Mouse (Mus musculus): ENCODE data around the gene Abhd14a. TPM values are rescaled to one million over a fixed set of nuclear protein-coding genes. Genes with fewer than 3 reads are reported as not detected.
A peak's percentile ranks its signal among the peaks of the same experiment; 100 is the strongest.
"Not testable (repeated sequence)": the region's sequence is repeated elsewhere in the genome, so short reads cannot be mapped to it uniquely, and the experiment has no call there.

The Abhd14a gene
- 50.5 and 54.2 TPM in 2 replicates for polyA plus RNA-seq (2015; fragmentation: Nextera tagmentation; extraction: Ambion mirVana)

DNA sequence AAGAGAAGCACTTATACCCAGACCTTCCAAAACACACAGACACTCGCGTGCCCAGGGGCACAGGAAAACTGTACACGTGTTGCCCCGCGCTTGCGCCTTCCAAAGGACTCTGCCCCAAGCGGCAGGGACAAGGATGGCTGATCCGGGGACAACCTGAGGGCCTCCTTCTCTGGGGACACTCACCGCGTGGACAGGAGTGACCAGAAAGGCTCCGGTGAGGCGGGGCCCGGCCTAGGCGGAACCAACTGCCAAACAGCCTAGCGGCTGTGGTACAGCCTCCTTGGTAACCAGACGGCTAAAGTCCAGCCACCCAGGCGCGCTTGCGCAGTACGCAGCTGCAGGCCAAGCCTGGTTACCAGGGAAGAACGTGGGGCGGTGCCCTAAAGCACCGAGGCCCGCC, at the start of gene Abhd14a, which contains the start of gene Abhd14b:
Abhd14a (minus strand) TSS at position 331 of the 400 bp plus-strand sequence.
Abhd14b (plus strand) TSS at position 112 of the 400 bp plus-strand sequence.
- peaks cover 40% of the 10 kb centered on the region for H3K4me1 ChIP-seq (replicated peaks)
- peak; percentile 83 for ATAC-seq (replicated peaks; ENCODE audit: insufficient number of reproducible peaks, insufficient read depth, low FRiP score, low read depth)

DNA sequence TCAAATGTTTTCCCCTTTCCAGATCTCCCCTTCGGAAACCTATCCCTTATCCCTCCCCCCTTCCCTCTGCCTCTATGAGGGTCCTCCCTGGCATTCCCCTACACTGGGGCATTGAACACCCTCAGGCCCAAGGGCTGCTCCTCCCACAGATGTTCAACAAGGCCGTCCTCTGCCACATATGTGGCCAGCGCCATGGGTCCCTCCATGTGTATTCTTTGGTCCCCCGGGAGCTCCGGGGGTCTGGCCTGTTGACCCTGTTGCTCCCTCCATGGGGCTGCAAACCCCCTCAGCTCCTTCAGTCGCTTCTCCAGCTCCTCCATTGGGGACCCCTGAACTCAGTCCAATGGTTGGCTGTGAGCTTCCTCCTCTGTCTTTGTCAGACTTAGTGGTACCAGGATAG, 40.1 kb upstream of the Abhd14a start:
- peaks cover 24% of the 10 kb centered on the region for H3K36me3 ChIP-seq
- H3K27me3 ChIP-seq; H3K27ac ChIP-seq; H3K4me3 ChIP-seq; H3K9ac ChIP-seq; ATAC-seq (replicated peaks; ENCODE audit: insufficient number of reproducible peaks, insufficient read depth, low FRiP score, low read depth); H3K4me2 ChIP-seq; H3K4me1 ChIP-seq (replicated peaks); H3K9me3 ChIP-seq (replicated peaks): not testable (repeated sequence)
- 81% methylated on average over 6 of the region's 6 CpGs for WGBS

More for the DNA sequence above, at the start of gene Abhd14a, which contains the start of gene Abhd14b:
- H3K27me3 ChIP-seq, result no peaks in the 10 kb centered on the region
- peak within 1 kb of the TSS; percentile 68 for H3K9ac ChIP-seq
- WGBS, result under 1% methylated on average over 24 of the region's 24 CpGs
- no peaks in the 10 kb centered on the region for H3K9me3 ChIP-seq (replicated peaks)
- H3K27ac ChIP-seq, result peak within 1 kb of the TSS; percentile 82
- peak within 1 kb of the TSS; percentile 65 for H3K4me3 ChIP-seq
- H3K4me2 ChIP-seq, result peak within 1 kb of the TSS; percentile 81
- no peaks in the 10 kb centered on the region for H3K36me3 ChIP-seq

DNA sequence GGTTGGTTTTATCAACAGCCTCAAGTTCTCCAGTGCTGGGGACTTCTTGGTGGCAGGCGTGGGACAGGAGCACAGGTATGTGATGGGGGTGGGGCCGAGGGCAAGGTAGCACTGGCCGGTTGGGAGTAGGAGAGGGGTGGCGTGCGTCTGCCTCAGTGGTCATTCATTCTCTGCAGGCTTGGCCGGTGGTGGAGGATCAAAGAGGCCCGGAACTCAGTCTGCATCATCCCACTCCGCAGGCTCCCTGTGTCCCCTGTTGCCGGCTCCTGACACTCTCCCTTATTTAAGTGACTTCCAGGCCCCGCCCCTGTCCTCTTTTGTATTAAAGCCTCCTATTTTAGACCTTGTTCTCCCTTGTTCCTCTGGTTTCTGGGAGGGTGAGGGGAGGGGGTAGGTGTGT, 37.6 kb upstream of the Abhd14a start:
- Histone ChIP-seq H3K4me2 (no peak overlapping the region), H3K4me1 (replicated peaks) (no peaks in the 10 kb centered on the region), H3K36me3 (peaks cover 29% of the 10 kb centered on the region), H3K9me3 (replicated peaks) (no peaks in the 10 kb centered on the region), H3K4me3 (no peak overlapping the region), H3K27me3 (no peaks in the 10 kb centered on the region), H3K27ac (no peak overlapping the region), H3K9ac (no peak overlapping the region)
- 87% methylated on average over 10 of the region's 10 CpGs for WGBS
- ATAC-seq (replicated peaks; ENCODE audit: insufficient number of reproducible peaks, insufficient read depth, low FRiP score, low read depth), result no peak

DNA sequence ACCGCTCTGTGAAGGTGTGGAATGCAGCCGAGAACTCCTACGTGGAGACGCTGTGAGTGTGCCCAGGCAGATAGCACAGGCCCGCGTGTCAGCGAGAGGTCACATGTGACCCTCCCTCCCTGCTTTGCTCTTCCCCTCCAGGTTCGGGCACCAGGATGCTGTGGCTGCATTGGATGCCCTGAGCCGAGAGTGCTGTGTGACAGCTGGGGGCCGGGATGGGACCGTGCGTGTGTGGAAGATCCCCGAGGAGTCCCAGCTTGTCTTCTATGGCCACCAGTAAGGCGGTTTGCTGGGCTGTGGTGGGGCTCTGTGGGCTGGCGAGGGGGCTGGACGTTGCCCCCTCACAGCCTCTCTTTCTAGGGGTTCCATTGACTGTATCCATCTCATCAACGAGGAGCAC, 36.1 kb upstream of the Abhd14a start:
- Histone ChIP-seq H3K4me2 (no peak overlapping the region), H3K9ac (no peak overlapping the region), H3K4me1 (replicated peaks) (no peaks in the 10 kb centered on the region), H3K9me3 (replicated peaks) (no peaks in the 10 kb centered on the region), H3K27ac (no peak overlapping the region), H3K36me3 (peaks cover 29% of the 10 kb centered on the region), H3K27me3 (no peaks in the 10 kb centered on the region), H3K4me3 (no peak overlapping the region)
- 88% methylated on average over 17 of the region's 17 CpGs for WGBS
- no peak for ATAC-seq (replicated peaks; ENCODE audit: insufficient number of reproducible peaks, insufficient read depth, low FRiP score, low read depth)

DNA sequence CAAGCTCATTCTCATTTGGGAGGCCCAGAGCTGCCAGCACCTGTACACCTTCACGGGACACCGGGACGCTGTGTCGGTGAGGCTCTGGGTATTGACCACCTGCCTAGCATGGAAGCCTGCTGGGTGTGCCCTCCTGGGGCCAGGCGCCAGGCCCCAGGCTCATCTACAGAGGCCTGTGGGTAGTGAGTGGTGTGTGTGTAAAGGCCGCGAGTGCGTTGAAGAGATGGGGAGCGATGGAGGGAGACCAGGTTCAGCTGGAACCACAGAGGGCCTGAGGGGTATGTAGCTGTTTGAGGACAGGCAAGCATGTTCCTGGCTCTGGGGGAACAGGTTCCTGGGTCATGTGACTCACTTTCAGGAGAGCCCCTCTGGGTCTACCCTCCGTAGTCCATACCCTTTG, 35.7 kb upstream of the Abhd14a start:
- Histone ChIP-seq H3K4me3 (no peak overlapping the region), H3K4me1 (replicated peaks) (peaks cover 2% of the 10 kb centered on the region), H3K4me2 (no peak overlapping the region), H3K27ac (no peak overlapping the region), H3K27me3 (no peaks in the 10 kb centered on the region), H3K9ac (no peak overlapping the region), H3K9me3 (replicated peaks) (no peaks in the 10 kb centered on the region), H3K36me3 (peaks cover 29% of the 10 kb centered on the region)
- 94% methylated on average over 10 of the region's 10 CpGs for WGBS
- ATAC-seq (replicated peaks; ENCODE audit: insufficient number of reproducible peaks, insufficient read depth, low FRiP score, low read depth), result no peak

DNA sequence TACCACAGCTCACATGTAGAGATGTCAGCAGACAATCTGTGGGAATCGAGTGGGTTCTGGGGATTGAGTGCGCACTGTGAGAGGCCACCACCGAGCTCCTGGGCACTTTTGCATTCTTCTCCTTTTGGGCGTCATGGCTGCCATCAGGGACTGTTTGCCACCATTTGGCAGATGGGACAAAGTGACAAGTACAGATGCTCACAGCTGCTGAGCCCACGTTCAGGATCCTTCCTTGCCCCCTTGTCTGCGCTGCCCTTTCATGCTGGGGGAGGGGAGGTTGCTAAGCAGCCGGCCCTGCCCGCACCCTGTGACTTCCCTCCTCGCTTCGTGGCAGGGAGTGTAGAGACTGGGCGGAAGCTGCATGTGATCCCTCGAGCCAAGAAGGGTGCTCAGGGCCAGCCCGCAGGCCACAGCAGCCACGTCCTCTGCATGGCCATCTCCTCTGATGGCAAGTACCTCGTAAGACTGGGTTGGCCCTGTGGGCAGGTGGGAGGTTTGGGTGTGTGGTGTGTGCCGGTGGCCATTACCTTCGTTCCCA, 35.2 kb upstream of the Abhd14a start:
- 84% methylated on average over 17 of the region's 17 CpGs for WGBS
- no peak overlapping the region for H3K9ac ChIP-seq
- H3K4me2 ChIP-seq, result no peak overlapping the region
- peaks cover 29% of the 10 kb centered on the region for H3K36me3 ChIP-seq
- peaks cover 7% of the 10 kb centered on the region for H3K4me1 ChIP-seq (replicated peaks)
- no peak for ATAC-seq (replicated peaks; ENCODE audit: insufficient number of reproducible peaks, insufficient read depth, low FRiP score, low read depth)
- no peaks in the 10 kb centered on the region for H3K9me3 ChIP-seq (replicated peaks)
- no peak overlapping the region for H3K4me3 ChIP-seq
- H3K27ac ChIP-seq, result no peak overlapping the region
- no peaks in the 10 kb centered on the region for H3K27me3 ChIP-seq

DNA sequence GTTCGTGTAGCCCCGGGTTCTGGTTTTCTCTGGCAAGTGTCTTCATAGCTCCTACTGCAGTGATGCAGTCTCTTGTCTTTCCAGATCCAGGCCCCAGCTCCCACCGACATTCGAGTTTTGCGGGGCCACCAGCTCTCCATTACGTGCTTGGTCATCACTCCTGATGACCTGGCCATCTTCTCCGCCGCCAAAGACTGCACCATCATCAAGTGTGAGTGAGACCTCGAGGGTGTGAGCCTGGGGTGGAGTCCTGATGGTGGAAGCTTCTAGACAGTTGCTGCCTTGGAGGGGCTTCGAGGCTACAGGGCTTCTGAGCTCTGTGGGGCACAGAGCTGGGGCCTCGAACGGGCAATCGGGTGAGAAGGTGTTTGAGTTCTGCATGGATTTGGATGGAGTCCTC, 34.2 kb upstream of the Abhd14a start:
- 91% methylated on average over 13 of the region's 13 CpGs for WGBS
- H3K27me3 ChIP-seq, result no peaks in the 10 kb centered on the region
- no peaks in the 10 kb centered on the region for H3K9me3 ChIP-seq (replicated peaks)
- peaks cover 29% of the 10 kb centered on the region for H3K36me3 ChIP-seq
- ATAC-seq (replicated peaks; ENCODE audit: insufficient number of reproducible peaks, insufficient read depth, low FRiP score, low read depth), result no peak
- no peak overlapping the region for H3K4me2 ChIP-seq
- H3K27ac ChIP-seq, result no peak overlapping the region
- H3K9ac ChIP-seq, result no peak overlapping the region
- no peak overlapping the region for H3K4me3 ChIP-seq
- H3K4me1 ChIP-seq (replicated peaks), result peaks cover 10% of the 10 kb centered on the region

DNA sequence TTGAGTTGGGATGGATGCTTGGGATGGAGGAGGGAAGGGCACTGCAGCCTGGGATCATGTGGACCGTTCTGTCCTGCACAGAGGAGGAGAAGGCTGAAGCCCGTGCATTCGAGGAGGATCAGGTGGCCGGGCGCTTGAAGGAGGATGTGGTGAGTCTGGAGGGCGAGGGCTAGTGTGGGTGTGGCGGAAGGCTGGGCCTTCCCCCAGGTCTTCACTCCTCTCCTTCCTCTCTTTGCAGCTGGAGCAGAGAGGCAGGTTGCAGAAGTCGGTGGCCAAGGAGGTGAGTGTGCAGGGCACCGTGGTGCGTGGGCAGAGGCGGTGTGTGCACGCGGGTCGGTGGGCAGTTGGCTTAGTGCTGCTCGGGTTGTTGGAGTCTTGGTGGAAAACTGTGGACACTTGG, 33.6 kb upstream of the Abhd14a start:
- Histone ChIP-seq H3K36me3 (peaks cover 29% of the 10 kb centered on the region), H3K4me1 (replicated peaks) (peaks cover 16% of the 10 kb centered on the region), H3K9me3 (replicated peaks) (no peaks in the 10 kb centered on the region), H3K27ac (no peak overlapping the region), H3K4me3 (no peak overlapping the region), H3K9ac (no peak overlapping the region), H3K27me3 (no peaks in the 10 kb centered on the region), H3K4me2 (no peak overlapping the region)
- 87% methylated on average over 15 of the region's 15 CpGs for WGBS
- no peak for ATAC-seq (replicated peaks; ENCODE audit: insufficient number of reproducible peaks, insufficient read depth, low FRiP score, low read depth)

DNA sequence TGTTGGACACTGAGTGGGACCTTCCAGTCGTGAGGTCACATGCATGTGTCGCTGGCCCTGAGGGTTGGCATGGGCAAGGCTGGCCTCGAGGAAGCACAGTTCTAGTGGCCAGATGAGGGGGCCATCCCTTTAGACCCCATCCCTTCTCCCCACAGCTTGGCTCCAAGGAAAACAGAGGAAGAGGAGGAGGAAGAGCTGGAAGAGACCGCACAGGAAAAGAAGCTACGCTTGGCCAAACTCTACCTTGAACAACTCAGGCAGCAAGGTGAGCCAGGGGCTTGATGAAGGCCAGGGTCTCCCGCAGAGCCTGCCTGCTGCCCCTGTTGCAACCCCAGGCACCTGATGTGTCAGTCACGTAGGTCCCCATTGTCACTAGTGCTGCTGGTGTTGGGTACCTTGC, 33.1 kb upstream of the Abhd14a start:
- no peak for ATAC-seq (replicated peaks; ENCODE audit: insufficient number of reproducible peaks, insufficient read depth, low FRiP score, low read depth)
- WGBS, result 90% methylated on average over 7 of the region's 7 CpGs
- H3K9me3 ChIP-seq (replicated peaks), result no peaks in the 10 kb centered on the region

DNA sequence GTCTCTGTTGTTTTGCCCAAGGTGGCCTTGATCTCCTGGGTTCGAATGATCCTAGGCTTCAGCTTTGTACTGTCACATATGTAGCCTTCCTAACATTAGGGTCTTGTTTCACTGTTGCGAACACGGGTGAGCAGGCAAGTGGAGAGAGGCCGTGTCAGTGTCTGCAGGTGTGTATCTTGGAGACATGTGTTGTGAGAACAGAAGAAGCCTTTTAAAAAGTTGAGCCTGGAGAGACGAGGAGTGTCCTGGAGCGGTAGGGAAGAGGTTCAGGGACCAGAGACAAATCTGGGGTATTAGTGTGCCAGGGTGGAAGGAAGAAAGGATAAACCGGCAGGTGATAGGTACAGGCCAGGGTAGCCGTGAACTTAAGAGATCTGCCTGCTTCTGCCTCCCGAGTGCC, 30.6 kb upstream of the Abhd14a start:
- Histone ChIP-seq H3K27ac (no peak overlapping the region), H3K27me3 (no peaks in the 10 kb centered on the region), H3K4me2 (peak overlapping the region; percentile 88), H3K36me3 (peaks cover 10% of the 10 kb centered on the region), H3K4me1 (replicated peaks) (peaks cover 39% of the 10 kb centered on the region), H3K9me3 (replicated peaks) (no peaks in the 10 kb centered on the region), H3K4me3 (peak overlapping the region; percentile 65), H3K9ac (peak overlapping the region; percentile 53)
- 72% methylated on average over 9 of the region's 9 CpGs for WGBS
- ATAC-seq (replicated peaks; ENCODE audit: insufficient number of reproducible peaks, insufficient read depth, low FRiP score, low read depth), result no peak

More for the DNA sequence above, 33.1 kb upstream of the Abhd14a start:
- Histone ChIP-seq H3K4me1 (replicated peaks) (peaks cover 22% of the 10 kb centered on the region), H3K36me3 (peaks cover 29% of the 10 kb centered on the region), H3K27me3 (no peaks in the 10 kb centered on the region), H3K4me3 (no peak overlapping the region), H3K4me2 (no peak overlapping the region), H3K27ac (no peak overlapping the region), H3K9ac (no peak overlapping the region)

DNA sequence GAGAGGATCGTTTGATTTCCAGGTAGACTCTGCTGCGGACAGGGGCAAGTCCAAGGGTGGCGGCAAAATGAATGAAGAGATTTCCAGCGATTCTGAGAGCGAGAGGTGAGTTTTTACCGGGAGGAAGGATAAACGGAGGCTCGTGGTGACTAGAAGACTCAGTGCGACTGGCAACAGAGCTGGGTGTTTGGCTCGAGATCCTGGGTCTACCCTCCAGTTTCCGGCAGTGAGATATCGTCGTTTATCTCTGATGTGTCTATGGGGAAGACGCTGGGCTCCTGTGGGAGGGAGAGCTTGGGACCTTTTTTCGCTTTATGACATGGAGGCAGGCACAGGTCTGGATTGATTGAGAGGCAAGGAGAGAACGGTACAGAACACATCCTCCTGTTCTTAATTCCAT, 30.2 kb upstream of the Abhd14a start:
- peak overlapping the region; percentile 53 for H3K9ac ChIP-seq
- H3K4me3 ChIP-seq, result peak overlapping the region; percentile 65
- H3K4me2 ChIP-seq, result peak overlapping the region; percentile 88
- no peak overlapping the region for H3K27ac ChIP-seq
- H3K4me1 ChIP-seq (replicated peaks), result peaks cover 40% of the 10 kb centered on the region
- H3K36me3 ChIP-seq, result peaks cover 5% of the 10 kb centered on the region; the same call in 1 of the 2 replicates
- WGBS, result 2% methylated on average over 16 of the region's 16 CpGs
- no peak for ATAC-seq (replicated peaks; ENCODE audit: insufficient number of reproducible peaks, insufficient read depth, low FRiP score, low read depth)
- no peaks in the 10 kb centered on the region for H3K9me3 ChIP-seq (replicated peaks)
- no peaks in the 10 kb centered on the region for H3K27me3 ChIP-seq

DNA sequence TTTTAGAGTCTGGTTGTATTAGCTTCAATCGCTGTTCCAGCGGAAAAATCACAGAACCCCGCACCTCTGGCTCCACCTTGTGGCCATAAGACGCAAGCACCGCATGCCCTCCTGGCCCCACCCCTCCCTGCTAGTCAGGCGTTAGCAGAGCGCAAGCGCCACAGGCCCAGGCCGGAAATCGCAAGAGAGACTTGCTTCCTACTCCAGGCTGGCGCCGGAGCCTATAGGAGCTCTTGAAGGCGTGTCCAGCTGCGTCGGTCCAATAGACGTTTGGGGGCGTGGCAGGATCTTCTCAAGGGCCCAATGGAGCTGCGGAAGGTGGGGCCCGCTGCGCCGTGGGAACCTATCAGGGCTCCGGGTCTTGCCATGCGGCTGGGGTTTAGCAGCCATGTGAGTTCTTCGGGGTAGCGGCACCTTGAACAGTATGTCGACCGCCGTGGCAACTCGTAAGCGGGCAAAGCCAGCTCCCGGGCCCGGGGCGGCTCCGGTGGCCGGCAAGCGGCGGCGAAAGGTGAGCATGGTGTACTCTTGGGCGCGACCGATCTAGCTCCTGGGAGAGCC, 29.5 kb upstream of the Abhd14a start, which contains the start of gene Parp3:
Parp3 (minus strand) TSS at position 26 of the 561 bp plus-strand sequence.
- Histone ChIP-seq H3K9me3 (replicated peaks) (no peaks in the 10 kb centered on the region), H3K4me1 (replicated peaks) (peaks cover 47% of the 10 kb centered on the region), H3K36me3 (peaks cover 4% of the 10 kb centered on the region; the same call in 1 of the 2 replicates), H3K4me3 (peak within 1 kb of the TSS; percentile 65), H3K4me2 (peak within 1 kb of the TSS; percentile 88), H3K27me3 (no peaks in the 10 kb centered on the region), H3K27ac (peak within 1 kb of the TSS; percentile 77), H3K9ac (peak within 1 kb of the TSS; percentile 53)
- WGBS, result under 1% methylated on average over 41 of the region's 41 CpGs
- peak; percentile 96 for ATAC-seq (replicated peaks; ENCODE audit: insufficient number of reproducible peaks, insufficient read depth, low FRiP score, low read depth)
